Mouse (Mus musculus) testis, adult 2 months (tissue): ENCODE measurements around the gene Nup88.

Source experiments
- CTCF ChIP-seq: fragments of 200-500 bp; IDR thresholded peaks from 2 replicates; pipeline ENCODE4 v1.5.1; 2012; ENCODE audit warnings: low read depth, mild to moderate bottlenecking, inconsistent platforms, low read length, moderate library complexity; ENCODE audit not compliant: control insufficient read depth, insufficient read depth, insufficient replicate concordance
- POLR2A ChIP-seq: fragments of 200-500 bp; IDR thresholded peaks from 2 replicates; pipeline ENCODE4 v1.6.1; 2012; ENCODE audit warnings: low read depth, mild to moderate bottlenecking, inconsistent platforms, low read length, moderate library complexity; ENCODE audit not compliant: control insufficient read depth

DNA sequence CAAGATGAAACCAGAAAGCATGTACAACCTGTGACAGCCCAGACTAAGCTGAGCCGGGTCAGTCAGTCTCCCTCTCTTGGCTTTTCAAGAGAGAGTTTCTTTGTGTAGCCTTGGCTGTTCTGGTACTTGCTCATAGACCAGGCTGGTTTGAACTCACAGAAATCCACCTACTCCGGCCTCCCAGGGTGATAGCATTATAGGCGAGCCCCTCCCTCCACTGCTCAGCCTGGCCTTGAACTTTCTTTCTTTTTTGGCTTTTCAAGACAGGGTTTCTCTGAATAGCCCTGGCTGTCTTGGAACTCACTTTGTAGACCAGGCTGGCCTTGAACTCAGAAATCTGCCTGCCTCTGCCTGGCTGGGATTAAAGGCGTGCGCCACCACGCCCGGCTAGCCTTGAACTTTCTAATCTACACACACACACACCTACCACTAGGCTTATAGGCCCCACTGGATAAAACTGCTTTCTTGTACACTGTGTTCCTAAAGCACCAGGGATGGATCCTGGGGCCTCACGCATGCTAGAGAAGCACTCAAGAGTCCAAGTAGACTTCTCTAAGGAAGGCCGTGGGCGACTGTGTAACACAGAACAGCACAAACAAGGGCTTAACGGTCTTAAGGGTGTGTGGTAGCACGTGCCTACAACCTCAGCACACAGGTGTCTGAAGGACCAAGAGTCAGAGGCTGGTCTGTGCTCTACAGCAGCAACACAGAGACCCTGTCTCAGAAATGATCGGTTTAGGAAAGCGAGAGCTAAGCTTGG is 11.2 kb upstream of the Nup88 start:
- TF ChIP-seq CTCF (no peak), POLR2A (no peak)
